Mouse (Mus musculus) inflammation-experienced regulatory T-cells, adult 6 months (primary cell): ENCODE results near the gene A830031A19Rik. TPM values are rescaled to one million over a fixed set of nuclear protein-coding genes. Genes with fewer than 3 reads are reported as not detected.

Experiments
- ATAC-seq: one replicate; pipeline ENCODE4 v1.8.0; 2017
- polyA plus RNA-seq, 3 experiments: library from polyadenylated mRNA; unstranded; fragments of 100-300 nt; shearing (Covaris generic); gene quantifications; one replicate each; pipeline ENCODE4 v1.2.1; 2017

The A830031A19Rik gene
- polyA plus RNA-seq, 3 experiments from 2014 or later, result not detected

- no peak for ATAC-seq
These were observed 2.2 kb upstream of the A830031A19Rik start for GRCm38 (mm10) chr11:24076821-24077730.

DNA sequence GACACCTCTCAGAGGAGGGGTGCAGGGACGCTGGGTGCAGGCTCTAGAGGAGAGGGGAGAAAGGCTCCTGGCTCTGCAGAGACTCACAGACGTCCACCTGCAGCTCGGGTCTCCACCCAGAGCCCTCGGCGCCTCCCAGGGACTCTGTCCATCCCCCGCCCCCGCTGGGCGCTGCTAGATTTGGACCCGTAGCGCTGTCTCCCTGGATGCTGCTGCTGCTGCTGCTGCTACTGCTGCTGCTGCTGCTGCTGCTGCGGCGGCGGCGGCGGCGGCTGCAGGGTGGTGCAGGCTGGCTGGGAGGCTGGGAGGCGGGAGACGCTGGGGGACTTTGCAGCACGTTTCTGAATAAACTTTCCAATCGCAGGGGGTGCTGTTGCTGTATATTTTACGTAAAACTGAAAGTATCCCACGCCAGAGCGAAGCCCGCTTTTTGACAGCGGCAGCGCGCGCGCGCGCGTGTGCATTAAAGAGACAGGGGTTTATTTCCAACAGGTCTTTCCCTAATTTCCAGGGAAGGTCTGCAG, 1.3 kb upstream of the A830031A19Rik start:
- ATAC-seq, result peak; percentile 61

GRCm38 (mm10) chr11:24075486-24076126, 752 bp upstream of the A830031A19Rik start:
- no peak for ATAC-seq

DNA sequence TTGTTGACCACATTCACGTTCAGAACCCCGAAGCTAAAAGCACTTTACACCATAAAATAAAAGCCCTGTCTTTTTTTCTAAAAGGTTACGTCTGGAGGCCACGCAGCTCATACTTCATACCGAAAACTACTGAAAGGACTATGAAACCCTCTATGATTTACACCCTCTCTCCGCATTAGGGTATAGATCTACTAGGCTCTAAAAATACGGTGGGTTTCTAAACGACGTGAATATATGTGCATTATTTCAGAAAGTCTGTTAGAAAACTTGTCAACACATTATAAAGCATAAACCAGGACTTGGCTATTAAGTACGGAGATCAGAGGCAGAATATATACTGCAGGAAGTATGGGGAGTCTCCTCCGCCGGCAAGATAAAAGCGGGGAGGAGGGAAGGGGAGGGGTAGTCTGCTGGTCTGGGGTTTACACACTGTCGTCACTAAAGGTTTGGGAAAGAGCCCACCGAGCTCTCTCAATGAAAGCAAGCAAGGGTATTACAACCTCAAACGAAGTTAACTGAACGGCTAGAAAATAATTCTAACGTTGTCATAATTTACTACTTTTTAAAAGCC, 748 bp downstream of the A830031A19Rik start:
- ATAC-seq, result no peak

DNA sequence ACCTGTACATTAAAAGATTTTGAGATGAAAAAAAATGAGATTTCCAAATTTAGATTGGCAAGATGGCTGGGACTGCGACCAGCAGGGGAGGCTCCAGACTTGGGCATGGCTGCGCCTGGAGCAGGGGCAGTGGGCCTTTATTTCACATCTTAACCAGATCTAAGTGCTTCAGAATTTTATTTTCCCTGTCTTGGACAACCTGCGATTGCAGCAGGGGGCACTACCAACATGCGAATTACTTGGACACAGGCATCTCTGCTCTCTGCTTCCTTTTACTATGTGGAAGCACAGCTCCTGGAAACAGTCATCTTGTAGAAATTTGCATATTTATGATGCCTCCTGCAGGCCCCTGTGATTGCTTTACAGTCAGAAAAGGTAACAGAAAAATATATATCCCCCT, 9.5 kb downstream of the A830031A19Rik start:
- no peak for ATAC-seq

DNA sequence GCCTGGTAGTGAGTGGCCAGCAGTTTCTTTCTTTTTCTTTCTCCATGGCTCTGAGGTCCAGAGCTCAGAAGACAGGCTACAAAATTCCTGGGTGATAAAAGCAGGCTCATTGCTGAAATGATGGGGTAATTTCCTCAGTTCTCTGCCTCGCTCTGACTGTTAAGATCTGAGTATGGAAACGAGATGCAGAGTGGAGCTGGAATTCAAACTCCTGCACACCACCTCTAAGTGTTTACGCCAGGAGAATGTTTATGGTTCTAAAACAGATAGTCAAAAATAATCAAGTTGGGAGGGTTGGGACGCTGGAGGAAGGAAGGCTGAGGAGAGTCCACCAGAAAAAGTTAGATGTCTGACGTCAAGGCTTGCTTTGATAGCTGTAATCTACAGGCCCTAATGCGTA, 10.6 kb downstream of the A830031A19Rik start:
- no peak for ATAC-seq

DNA sequence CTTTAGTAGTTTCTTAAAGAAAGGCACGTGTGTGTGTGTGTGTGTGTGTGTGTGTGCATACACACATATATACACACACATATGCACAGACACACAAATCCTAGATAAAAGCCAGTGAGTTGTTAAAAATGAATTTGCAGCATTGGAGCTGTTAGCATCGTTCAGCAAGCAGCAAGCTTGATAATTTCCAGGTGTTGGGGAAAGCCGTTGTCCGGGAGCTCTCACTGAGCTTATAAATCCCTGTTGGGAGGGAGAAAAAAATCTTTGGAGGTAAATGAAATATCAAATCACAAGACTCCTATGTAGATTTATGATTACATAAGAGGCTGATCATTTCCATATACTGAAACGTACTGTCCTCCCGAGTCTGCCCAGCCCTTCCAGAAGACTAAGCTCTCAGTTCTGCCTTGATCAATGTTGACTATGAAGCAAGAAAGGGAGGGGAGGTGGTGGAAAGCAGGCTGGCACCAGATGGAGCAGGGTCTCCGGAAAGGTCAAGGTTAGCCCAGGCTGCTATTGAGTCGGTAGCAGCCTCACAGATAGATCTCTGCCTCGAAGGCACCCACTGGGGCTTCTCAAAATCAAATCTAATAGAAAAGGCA, 12.3 kb downstream of the A830031A19Rik start:
- no peak for ATAC-seq

DNA sequence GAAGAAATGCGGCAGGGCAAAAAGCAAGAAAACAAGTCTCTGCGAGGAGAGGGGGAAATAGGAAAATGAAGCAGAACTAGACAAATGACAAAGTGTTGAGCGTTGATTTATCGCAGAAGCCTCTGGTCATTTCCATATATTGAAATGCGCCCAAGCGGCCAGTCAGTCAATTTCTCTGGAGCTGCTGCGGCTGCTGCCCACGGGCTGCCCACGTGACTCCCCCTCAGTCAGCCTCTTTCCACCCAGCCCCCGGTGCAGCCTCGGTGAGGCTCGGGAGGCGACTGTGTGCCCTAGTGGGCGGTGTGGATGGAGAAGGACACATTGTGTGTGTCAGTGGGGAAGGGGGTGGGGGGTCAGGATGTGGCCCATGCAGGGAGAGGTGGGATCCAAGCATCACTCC, 13.0 kb downstream of the A830031A19Rik start:
- ATAC-seq, result no peak

DNA sequence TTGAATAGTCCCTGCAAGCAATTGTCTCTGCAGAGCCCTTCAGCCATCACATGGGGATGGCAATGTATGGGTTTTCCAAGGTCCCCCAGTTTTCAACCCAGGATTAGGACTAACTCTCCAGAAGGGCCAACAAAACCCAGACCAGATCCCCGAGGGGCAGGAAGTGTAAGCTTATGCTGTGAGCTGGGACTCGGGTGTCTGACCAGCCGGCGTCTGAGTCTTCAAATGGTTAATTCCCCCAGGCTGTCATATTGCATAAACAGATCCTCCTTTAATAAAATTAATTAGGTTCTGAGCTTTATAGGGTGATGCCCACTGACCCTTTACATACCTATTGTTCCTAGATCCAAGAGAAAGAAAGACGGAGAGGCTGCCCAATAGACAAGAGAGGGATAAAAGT, 14.4 kb downstream of the A830031A19Rik start:
- ATAC-seq, result no peak

DNA sequence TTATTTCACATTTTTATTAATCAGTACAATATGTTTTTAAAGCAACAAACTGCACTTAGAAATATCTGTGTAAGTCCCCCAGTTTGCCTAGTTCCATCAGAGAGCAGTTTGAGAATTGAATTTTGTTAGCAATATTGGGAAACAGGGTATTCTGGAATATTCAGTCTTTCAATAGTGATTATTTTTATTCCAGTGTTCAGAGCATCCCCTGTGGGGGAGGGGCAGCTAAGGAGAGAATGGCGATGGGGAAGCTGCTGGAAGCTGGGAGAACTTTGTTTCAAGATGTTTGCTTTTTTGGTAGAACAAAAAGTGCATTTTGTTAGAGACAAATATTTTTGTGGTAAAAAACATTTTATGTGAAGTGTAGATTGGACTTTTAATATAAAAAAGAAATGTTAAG, 15.7 kb downstream of the A830031A19Rik start:
- ATAC-seq, result no peak

DNA sequence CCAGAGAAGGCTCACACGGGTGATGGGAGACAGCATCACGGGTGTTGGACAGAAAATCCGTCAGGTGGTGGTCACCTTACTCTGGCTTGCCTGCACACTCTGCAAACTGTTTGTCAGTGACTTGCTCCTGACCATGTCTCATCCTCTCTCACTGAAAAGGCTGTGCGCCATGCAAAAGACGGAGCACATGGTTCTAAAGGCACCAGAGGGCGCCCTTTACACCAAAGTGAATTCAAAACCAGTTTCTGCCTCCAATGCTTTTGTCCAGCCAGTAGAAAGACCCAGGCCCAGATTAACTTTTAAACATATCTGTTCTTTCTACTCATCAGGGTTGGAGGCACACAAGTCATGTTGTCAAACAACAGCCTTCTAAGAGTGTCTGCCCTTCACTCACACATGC, 22.0 kb downstream of the A830031A19Rik start:
- ATAC-seq, result no peak

DNA sequence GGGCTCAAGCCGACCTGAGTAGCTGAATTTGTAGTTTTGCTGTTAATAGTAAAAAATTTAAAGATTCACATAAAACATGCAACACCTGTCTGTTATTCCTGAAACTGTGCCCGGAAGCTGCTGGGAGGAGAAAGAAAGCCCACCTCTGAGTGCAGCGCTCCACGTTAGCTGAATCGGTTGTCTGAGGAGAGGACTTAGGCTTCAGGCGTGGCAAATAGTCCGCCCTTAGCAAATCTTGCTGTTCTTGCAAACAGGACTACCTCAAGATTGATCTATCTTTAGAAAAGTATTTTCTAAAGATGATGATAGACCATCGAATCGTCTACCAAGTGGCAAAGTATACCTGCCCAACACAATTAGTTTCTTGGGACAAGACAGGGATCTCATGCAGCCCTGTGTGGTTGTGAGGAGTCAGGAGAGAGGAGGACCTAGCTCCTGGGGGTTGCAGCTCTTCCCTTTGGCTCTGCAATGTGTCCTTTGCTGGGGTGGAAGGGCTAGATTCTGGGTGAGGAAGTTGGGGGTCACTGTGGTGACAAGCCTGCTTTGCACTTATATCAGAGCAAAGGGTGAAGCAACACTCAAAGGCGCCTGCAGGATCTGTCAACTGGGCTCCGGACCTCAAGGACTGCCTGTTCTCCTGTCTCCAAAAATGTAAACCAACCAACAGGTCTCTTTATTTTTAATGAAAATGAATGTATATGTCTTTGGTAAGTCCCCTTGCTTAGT, 24.7 kb downstream of the A830031A19Rik start:
- ATAC-seq, result no peak

DNA sequence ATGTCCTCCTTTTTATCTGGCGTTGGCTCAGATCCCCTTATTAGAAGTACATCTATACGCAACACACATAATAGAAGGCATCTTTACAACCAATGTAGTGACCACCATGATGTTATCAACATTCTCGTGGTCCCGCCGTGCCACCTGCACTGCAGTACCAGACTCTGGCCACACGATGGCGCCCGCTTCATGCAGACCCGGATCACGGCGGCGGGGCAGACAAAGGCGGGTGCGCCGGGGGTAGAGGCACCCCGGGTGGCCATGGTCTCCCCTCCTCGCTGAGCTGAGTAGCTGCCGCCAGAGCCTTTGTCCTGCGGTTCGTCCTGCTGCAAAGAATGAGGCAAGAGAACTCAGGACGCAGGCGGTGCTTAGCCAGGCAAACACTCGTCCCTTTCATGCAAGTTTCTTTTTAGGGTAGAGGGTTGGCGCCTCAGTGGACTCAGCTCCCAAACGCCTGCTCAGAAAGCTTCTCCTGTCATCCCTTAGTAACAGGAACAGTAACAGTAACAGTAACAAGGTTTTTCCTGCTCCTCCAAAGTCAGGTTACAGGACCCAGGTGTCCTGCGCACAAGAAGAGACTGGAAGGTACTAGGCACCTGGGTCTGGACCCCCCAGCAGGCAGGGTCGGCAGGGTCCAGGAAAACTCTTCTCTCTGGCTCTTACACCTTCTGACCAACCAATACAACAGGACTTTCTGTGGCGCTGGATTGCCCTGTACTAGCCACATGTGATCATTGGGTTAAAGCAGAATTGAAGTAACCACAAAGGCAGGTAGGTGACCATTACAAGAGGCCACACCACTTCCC, 25.4 kb downstream of the A830031A19Rik start:
- no peak for ATAC-seq

- no peak for ATAC-seq
These were observed 30.8 kb downstream of the A830031A19Rik start for GRCm38 (mm10) chr11:24044025-24044424.

DNA sequence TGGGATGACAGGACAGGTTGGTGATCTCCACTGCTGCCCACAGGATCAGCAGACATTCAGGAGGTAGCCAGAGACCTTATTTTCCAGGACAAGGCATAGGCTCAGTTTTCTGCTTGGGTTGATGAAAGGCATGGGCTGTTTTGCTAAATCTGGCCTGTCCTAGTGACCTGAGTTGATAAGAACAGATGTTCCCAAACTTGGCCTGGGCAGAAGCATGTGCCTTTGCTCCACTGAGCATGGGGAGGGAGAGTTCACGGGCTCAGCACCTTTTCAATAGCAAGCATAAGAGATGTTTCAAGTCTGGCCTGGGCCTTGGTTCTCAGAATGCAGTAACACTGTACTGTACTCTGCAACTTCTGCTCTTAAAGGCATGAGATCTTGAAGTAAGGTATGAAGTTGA, 54.1 kb downstream of the A830031A19Rik start:
- no peak for ATAC-seq

DNA sequence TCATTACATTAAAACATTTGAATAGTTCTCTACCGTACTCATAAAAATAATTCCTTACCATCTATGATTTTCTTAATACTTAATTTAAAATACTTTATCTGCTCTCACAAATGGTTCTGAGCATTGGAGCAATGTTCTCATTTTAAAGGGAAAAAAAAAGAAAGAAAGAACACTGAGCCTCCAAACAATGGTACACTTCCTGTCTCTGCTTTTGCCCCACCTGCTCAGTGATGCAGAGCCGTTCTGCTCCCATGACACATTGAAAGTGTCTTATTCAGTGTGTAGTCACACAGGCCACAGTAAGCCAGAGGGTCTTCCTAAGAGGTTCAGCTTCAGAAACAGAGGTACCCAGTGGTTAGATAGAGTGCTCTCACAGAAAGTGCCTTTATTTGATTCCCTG, 56.1 kb downstream of the A830031A19Rik start:
- no peak for ATAC-seq

GRCm38 (mm10) chr11:24016647-24017179, 58.1 kb downstream of the A830031A19Rik start:
- no peak for ATAC-seq

GRCm38 (mm10) chr11:24016049-24016448, 58.8 kb downstream of the A830031A19Rik start:
- no peak for ATAC-seq

DNA sequence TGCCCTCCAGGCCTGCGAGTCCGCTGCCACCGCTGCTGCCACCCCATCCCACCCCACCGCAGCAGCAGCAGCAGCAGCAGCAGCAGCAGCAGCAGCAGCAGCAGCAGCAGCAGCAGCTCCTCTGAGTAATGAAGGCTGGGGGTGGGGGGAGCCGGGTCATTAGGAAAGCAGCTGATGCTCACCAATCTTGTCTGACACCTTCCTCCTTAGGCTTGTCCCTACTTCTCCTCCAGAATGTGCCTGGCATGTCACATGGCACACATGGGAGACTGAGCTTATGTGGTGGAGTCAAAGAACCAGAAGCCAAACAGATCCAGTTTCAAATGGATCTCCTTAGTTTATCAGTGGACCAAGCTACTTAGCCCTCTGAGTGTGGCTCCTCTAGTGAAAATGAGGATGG, 60.2 kb downstream of the A830031A19Rik start:
- ATAC-seq, result no peak

- ATAC-seq, result no peak
These were observed 62.6 kb downstream of the A830031A19Rik start for GRCm38 (mm10) chr11:24012301-24012700.

- no peak for ATAC-seq
These were observed 65.9 kb downstream of the A830031A19Rik start for GRCm38 (mm10) chr11:24008976-24009375.
